Mouse (Mus musculus) MEL (cell line): ENCODE data around the gene Dusp23. TPM values are rescaled to one million over a fixed set of nuclear protein-coding genes. Genes with fewer than 3 reads are reported as not detected.

Experiments used
- DNase-seq: peaks from one replicate; pipeline ENCODE4 v3.0.0; 2011; ENCODE audit warnings: low read depth, low spot score
- H3K27ac ChIP-seq: 2 replicates; pipeline ENCODE4 v1.5.1; 2012; ENCODE audit warnings: low read depth, mild to moderate bottlenecking, control low read depth, low read length, moderate library complexity; ENCODE audit not compliant: control insufficient read depth
- H3K27me3 ChIP-seq, 2 experiments: fragments of 150-350 bp in 1 of 2; sonication (generic) in 1 of 2; 2 replicates each; pipeline ENCODE4 v1.6.1; 2012; ENCODE audit warnings: low read length in 2 of 2, mild to moderate bottlenecking in 2 of 2, improper control_type of control experiment in 1 of 2, moderate library complexity in 1 of 2; ENCODE audit not compliant: insufficient read depth in 2 of 2, control insufficient read depth in 1 of 2
- H3K36me3 ChIP-seq, 2 experiments: 2 replicates each; pipeline ENCODE4 v1.6.1; 2012 to 2014; ENCODE audit warnings: low read length in 2 of 2, improper control_type of control experiment in 1 of 2, inconsistent platforms in 1 of 2, mild to moderate bottlenecking in 1 of 2; ENCODE audit not compliant: insufficient read depth in 2 of 2, control insufficient read depth in 1 of 2
- H3K4me1 ChIP-seq, 2 experiments: fragments of 150-350 bp in 1 of 2; sonication (generic) in 1 of 2; 2 replicates each; pipeline ENCODE4 v1.6.1; 2012; ENCODE audit warnings: low read length in 2 of 2, improper control_type of control experiment in 1 of 2, mild to moderate bottlenecking in 1 of 2; ENCODE audit not compliant: insufficient read depth in 2 of 2, control insufficient read depth in 1 of 2
- H3K4me3 ChIP-seq, 2 experiments: fragments of 150-350 bp in 1 of 2; sonication (generic) in 1 of 2; 2 replicates each; pipeline ENCODE4 v1.5.1; 2012; ENCODE audit warnings: low read depth in 2 of 2, low read length in 2 of 2, mild to moderate bottlenecking in 2 of 2, moderate library complexity in 2 of 2, control low read depth in 1 of 2, improper control_type of control experiment in 1 of 2; ENCODE audit not compliant: control insufficient read depth in 1 of 2, insufficient read depth in 1 of 2
- H3K79me2 ChIP-seq: 2 replicates; pipeline ENCODE4 v1.6.1; 2012; ENCODE audit warnings: mild to moderate bottlenecking, low read length, moderate library complexity; ENCODE audit not compliant: control insufficient read depth, poor library complexity, insufficient read depth
- H3K9ac ChIP-seq: 2 replicates; pipeline ENCODE4 v1.6.1; 2012; ENCODE audit warnings: low read depth, mild to moderate bottlenecking, control low read depth, low read length, moderate library complexity; ENCODE audit not compliant: control insufficient read depth, poor library complexity, severe bottlenecking
- H3K9me3 ChIP-seq: fragments of 150-350 bp; sonication (generic); replicated peaks from 2 replicates; pipeline ENCODE4 v1.6.1; 2012; ENCODE audit warnings: mild to moderate bottlenecking, low read length, improper control_type of control experiment, moderate library complexity; ENCODE audit not compliant: insufficient read depth
- CTCF ChIP-seq, 3 experiments: IDR thresholded peaks in 2 of 3; conservative IDR thresholded peaks in 1 of 3; 2 replicates each; pipeline ENCODE4 v1.5.1; 2011 to 2012; ENCODE audit warnings: low read length in 3 of 3, low read depth in 2 of 3, mild to moderate bottlenecking in 2 of 3, improper control_type of control experiment in 1 of 3, inconsistent platforms in 1 of 3, mixed read lengths in 1 of 3, moderate library complexity in 1 of 3; ENCODE audit not compliant: control insufficient read depth in 1 of 3, insufficient read depth in 1 of 3, poor library complexity in 1 of 3, severe bottlenecking in 1 of 3
- ELF1 ChIP-seq: IDR thresholded peaks from 2 replicates; pipeline ENCODE4 v1.6.1; 2014; ENCODE audit warnings: low read depth, mild to moderate bottlenecking, inconsistent platforms, low read length, improper control_type of control experiment, moderate library complexity
- EP300 ChIP-seq, 2 experiments: IDR thresholded peaks; 2 replicates each; pipeline ENCODE4 v1.6.1; 2011; ENCODE audit warnings: improper control_type of control experiment in 2 of 2, low read length in 2 of 2, low read depth in 1 of 2, mild to moderate bottlenecking in 1 of 2
- ETS1 ChIP-seq: IDR thresholded peaks from 2 replicates; pipeline ENCODE4 v1.6.1; 2012; ENCODE audit warnings: low read depth, mild to moderate bottlenecking, inconsistent platforms, low read length, improper control_type of control experiment, moderate library complexity
- GATA1 ChIP-seq: IDR thresholded peaks from 2 replicates; pipeline ENCODE4 v1.6.1; 2011; ENCODE audit warnings: low read depth, low read length, improper control_type of control experiment
- MAFK ChIP-seq: IDR thresholded peaks from 2 replicates; pipeline ENCODE4 v1.6.1; 2011; ENCODE audit warnings: low read depth, mild to moderate bottlenecking, low read length, improper control_type of control experiment, borderline replicate concordance
- MAX ChIP-seq: IDR thresholded peaks from 2 replicates; pipeline ENCODE4 v1.6.1; 2011; ENCODE audit warnings: low read length, improper control_type of control experiment
- MEF2A ChIP-seq: IDR thresholded peaks from 2 replicates; pipeline ENCODE4 v1.6.1; 2014; ENCODE audit warnings: low read depth, mild to moderate bottlenecking, inconsistent platforms, low read length, improper control_type of control experiment; ENCODE audit not compliant: poor library complexity, insufficient replicate concordance, severe bottlenecking; ENCODE audit errors: extremely low read depth
- MXI1 ChIP-seq: IDR thresholded peaks from 2 replicates; pipeline ENCODE4 v1.6.1; 2011; ENCODE audit warnings: mild to moderate bottlenecking, low read depth, low read length, improper control_type of control experiment
- MYB ChIP-seq: IDR thresholded peaks from 2 replicates; pipeline ENCODE4 v1.6.1; 2011; ENCODE audit warnings: mild to moderate bottlenecking, low read depth, low read length, improper control_type of control experiment
- MYC ChIP-seq: IDR thresholded peaks from 2 replicates; pipeline ENCODE4 v1.6.1; 2011; ENCODE audit warnings: low read depth, mild to moderate bottlenecking, low read length, improper control_type of control experiment, moderate library complexity
- NELFE ChIP-seq: IDR thresholded peaks from 2 replicates; pipeline ENCODE4 v1.6.1; 2011; ENCODE audit warnings: low read depth, low read length, improper control_type of control experiment
- TAL1 ChIP-seq: IDR thresholded peaks from 2 replicates; pipeline ENCODE4 v1.6.1; 2012; ENCODE audit warnings: mild to moderate bottlenecking, inconsistent platforms, low read length, moderate library complexity, mixed read lengths
- TBP ChIP-seq: IDR thresholded peaks from 2 replicates; pipeline ENCODE4 v1.8.0; 2011; ENCODE audit warnings: low read depth, low read length, improper control_type of control experiment
- UBTF ChIP-seq: IDR thresholded peaks from 2 replicates; pipeline ENCODE4 v1.6.1; 2012; ENCODE audit warnings: low read depth, mild to moderate bottlenecking, inconsistent platforms, low read length, improper control_type of control experiment, moderate library complexity, borderline replicate concordance; ENCODE audit not compliant: insufficient read depth
- USF2 ChIP-seq, 2 experiments: IDR thresholded peaks; 2 replicates each; pipeline ENCODE4 v1.6.1; 2011 to 2012; ENCODE audit warnings: improper control_type of control experiment in 2 of 2, low read length in 2 of 2, borderline replicate concordance in 1 of 2, inconsistent platforms in 1 of 2, low read depth in 1 of 2, mild to moderate bottlenecking in 1 of 2; ENCODE audit not compliant: insufficient read depth in 1 of 2
- ZKSCAN1 ChIP-seq: IDR thresholded peaks from 2 replicates; pipeline ENCODE4 v1.6.1; 2012; ENCODE audit warnings: low read depth, mild to moderate bottlenecking, inconsistent platforms, low read length, improper control_type of control experiment, moderate library complexity
- ZMIZ1 ChIP-seq: IDR thresholded peaks from 2 replicates; pipeline ENCODE4 v1.6.1; 2012; ENCODE audit warnings: low read depth, mild to moderate bottlenecking, inconsistent platforms, low read length, improper control_type of control experiment, moderate library complexity
- ZNF384 ChIP-seq: IDR thresholded peaks from 2 replicates; pipeline ENCODE4 v1.6.1; 2012; ENCODE audit warnings: low read depth, mild to moderate bottlenecking, inconsistent platforms, low read length, improper control_type of control experiment
- polyA plus RNA-seq, 2 experiments: library from polyadenylated mRNA; stranded (reverse) in 1 of 2; unstranded in 1 of 2; fragments of >175 nt in 1 of 2; fragments of >200 nt in 1 of 2; gene quantifications; 2 replicates each; pipeline versions ENCODE4 v1.2.1 to v1.2.4; 2012; ENCODE audit warnings: low replicate concordance in 2 of 2, low read depth in 1 of 2; ENCODE audit not compliant: insufficient read length in 2 of 2, insufficient read depth in 1 of 2, missing spikeins in 1 of 2
- total RNA-seq: library from RNA; depleted of rRNA; stranded (reverse); fragments of 300-350 nt; gene quantifications from 2 replicates; pipeline ENCODE4 v1.2.3, GENCODE M21; 2012

Gene Dusp23
- total and polyA plus RNA-seq, 3 experiments: 0.54 to 2.5 TPM; not detected in 1

GRCm38 (mm10) chr1:172647236-172647635 is 14.5 kb upstream of the Dusp23 start:
- Histone ChIP-seq H3K79me2 (no peaks in the 10 kb centered on the region), H3K9me3 (no peaks in the 10 kb centered on the region), H3K9ac (no peak overlapping the region), H3K36me3 (no peaks in the 10 kb centered on the region), H3K4me3 (no peak overlapping the region)
- no peak for TF ChIP-seq MAX
- TF ChIP-seq NELFE: no peak
- TF ChIP-seq GATA1: no peak
- no peak for TF ChIP-seq ELF1
- no peak for TF ChIP-seq MYC
- no peak for TF ChIP-seq TAL1
- TF ChIP-seq CTCF (IDR thresholded peaks at IDR 0.05 in 2 of 3, conservative IDR thresholded peaks at IDR 0.05 in 1 of 3; ENCODE audit: control insufficient read depth in 1 of 3, insufficient read depth in 1 of 3, low read depth in 2 of 3, low read length in 3 of 3, poor library complexity in 1 of 3, severe bottlenecking in 1 of 3): no peak
- no peak for TF ChIP-seq ZMIZ1
- no peak for TF ChIP-seq EP300 (IDR thresholded peaks at IDR 0.05; ENCODE audit: low read depth in 1 of 2, low read length in 2 of 2)
- no peak for TF ChIP-seq UBTF
- TF ChIP-seq MYB: no peak
- no peak for TF ChIP-seq TBP
- TF ChIP-seq ETS1: no peak
- no peak for TF ChIP-seq ZKSCAN1
- TF ChIP-seq USF2 (IDR thresholded peaks at IDR 0.05; ENCODE audit: borderline replicate concordance in 1 of 2, insufficient read depth in 1 of 2, low read depth in 1 of 2, low read length in 2 of 2): no peak
- TF ChIP-seq, all 39 proteins: peak for 0
- Histone ChIP-seq H3K27ac (no peak overlapping the region), H3K4me1 (peaks cover 0 to 3% of the 10 kb centered on the region in 2 experiments; a peak in 1 of 4 replicates), H3K27me3 (no peaks in the 10 kb centered on the region; a peak in 3 of 4 replicates)
- no peak for DNase-seq

- Histone ChIP-seq H3K9me3 (no peaks in the 10 kb centered on the region), H3K4me1 (peaks cover 0 to 3% of the 10 kb centered on the region in 2 experiments; a peak in 1 of 4 replicates), H3K27ac (no peak overlapping the region), H3K36me3 (no peaks in the 10 kb centered on the region), H3K9ac (no peak overlapping the region), H3K4me3 (no peak overlapping the region), H3K79me2 (no peaks in the 10 kb centered on the region), H3K27me3 (peaks cover 4% of the 10 kb centered on the region in 2 experiments)
- no peak for DNase-seq
- no peak for TF ChIP-seq MYB
These were observed 6.0 kb upstream of the Dusp23 start for GRCm38 (mm10) chr1:172638781-172639180.

GRCm38 (mm10) chr1:172637801-172638200 is 5.0 kb upstream of the Dusp23 start:
- Histone ChIP-seq H3K27ac (no peak overlapping the region), H3K79me2 (no peaks in the 10 kb centered on the region), H3K4me1 (no peaks in the 10 kb centered on the region), H3K36me3 (no peaks in the 10 kb centered on the region), H3K4me3 (no peak overlapping the region), H3K27me3 (peaks cover 4% of the 10 kb centered on the region in 2 experiments), H3K9me3 (no peaks in the 10 kb centered on the region), H3K9ac (no peak overlapping the region)
- DNase-seq: no peak
- TF ChIP-seq ZMIZ1 (no peak), MEF2A (no peak), MAX (no peak), MXI1 (no peak), ZNF384 (no peak), EP300 (IDR thresholded peaks at IDR 0.05; ENCODE audit: low read depth in 1 of 2, low read length in 2 of 2) (no peak), MYC (no peak), MAFK (no peak)
